Mouse (Mus musculus): ENCODE results near the gene Tgfb3.
A peak's percentile ranks its signal among the peaks of the same experiment; 100 is the strongest.

Gene Tgfb3

GRCm38 (mm10) chr12:86079202-86079667 is 394 bp upstream of the Tgfb3 start:
- DNase-seq (ENCODE audit: low spot score): peak; percentile 55

DNA sequence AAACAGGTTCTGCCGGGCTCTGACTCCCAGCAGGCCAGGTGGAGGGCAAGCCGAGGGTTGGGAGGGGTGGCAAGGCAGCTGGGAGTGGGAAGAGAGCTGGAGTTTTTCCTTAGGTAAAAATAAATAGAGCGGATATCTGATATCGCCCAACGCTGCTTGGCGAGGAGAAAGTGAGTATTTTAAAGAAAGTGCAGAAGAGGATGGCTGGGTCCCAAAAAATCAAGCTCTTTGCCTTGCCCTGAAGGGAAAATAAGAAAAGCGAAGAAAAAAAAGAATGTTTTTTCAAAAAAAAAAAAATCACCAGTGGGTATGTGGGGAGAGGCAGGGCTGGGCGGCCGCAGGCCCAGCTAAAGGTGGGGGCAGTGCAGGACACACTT is 677 bp downstream of the Tgfb3 start:
- DNase-seq (ENCODE audit: low spot score): no peak

DNA sequence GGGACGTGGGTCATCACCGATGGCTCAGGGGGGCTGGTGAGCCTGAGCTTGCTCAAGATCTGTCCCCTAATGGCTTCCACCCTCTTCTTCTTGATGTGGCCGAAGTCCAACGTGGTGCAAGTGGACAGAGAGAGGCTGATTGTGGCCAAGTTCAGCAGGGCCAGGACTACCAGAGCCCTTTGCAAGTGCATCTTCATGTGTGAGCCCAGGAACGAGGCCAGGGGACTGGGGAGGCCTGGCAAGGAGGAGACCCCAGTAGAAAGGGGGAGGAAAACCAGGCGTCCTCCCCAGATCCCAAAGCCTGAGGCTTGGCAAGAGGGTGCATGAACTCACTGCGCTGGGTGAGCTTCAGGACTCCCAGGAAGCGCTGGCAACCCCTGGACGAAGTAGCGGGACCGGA is 1.1 kb downstream of the Tgfb3 start:
- DNase-seq (ENCODE audit: low spot score): no peak

GRCm38 (mm10) chr12:86077322-86077721 is 1.5 kb downstream of the Tgfb3 start:
- DNase-seq (ENCODE audit: low spot score): no peak

DNA sequence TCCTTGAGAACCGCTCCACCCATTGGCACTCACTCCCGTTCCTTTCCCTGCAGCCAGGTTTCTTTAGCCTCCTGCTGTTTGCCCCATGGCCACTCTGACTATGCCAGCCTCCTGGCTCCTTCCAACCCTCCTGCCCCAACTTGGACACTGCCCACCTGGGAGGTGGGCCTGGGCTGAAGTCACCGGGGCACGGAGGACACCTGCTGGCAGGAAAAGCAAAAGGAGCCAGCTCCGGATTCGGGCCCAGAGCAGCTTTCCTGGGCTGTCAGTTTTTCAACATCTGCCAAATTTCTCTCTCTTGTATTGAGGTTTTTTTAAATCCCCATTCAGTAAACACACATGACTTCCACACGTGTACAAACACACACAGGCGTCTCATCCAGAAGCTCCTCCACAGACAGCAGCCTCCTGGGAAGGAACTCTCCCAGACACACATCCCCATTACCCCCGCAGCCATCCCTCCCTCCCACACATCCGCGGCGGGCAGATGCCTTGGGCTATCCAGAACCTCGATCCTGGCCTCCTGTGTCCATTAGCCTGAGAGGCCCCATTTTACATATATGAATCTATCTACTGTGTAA is 2.4 kb downstream of the Tgfb3 start:
- DNase-seq (ENCODE audit: low spot score): no peak

DNA sequence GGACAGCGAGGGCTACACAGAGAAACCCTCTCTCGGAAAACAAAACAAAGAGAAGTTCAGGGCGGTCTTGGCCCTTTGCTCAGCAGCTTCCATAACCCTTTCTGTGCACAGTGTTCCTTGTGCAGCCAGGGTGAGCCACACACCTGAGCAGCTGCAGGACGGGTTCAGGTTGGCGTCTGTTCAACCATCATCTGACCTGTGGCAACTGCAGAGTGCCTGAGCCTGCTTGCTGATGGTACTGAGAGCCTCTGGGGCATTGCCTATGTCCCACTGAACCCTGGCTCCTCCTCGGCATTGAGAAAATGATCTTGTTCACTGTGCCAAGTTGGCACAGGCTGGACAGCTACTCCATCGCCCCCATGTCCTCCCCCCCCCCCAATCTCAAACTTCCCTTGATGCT is 3.5 kb downstream of the Tgfb3 start:
- no peak for DNase-seq (ENCODE audit: low spot score)

- no peak for DNase-seq (ENCODE audit: low spot score)
These were observed 4.2 kb downstream of the Tgfb3 start for GRCm38 (mm10) chr12:86074681-86075080.

- no peak for DNase-seq (ENCODE audit: low spot score)
These were observed 7.4 kb downstream of the Tgfb3 start for GRCm38 (mm10) chr12:86071432-86071831.

DNA sequence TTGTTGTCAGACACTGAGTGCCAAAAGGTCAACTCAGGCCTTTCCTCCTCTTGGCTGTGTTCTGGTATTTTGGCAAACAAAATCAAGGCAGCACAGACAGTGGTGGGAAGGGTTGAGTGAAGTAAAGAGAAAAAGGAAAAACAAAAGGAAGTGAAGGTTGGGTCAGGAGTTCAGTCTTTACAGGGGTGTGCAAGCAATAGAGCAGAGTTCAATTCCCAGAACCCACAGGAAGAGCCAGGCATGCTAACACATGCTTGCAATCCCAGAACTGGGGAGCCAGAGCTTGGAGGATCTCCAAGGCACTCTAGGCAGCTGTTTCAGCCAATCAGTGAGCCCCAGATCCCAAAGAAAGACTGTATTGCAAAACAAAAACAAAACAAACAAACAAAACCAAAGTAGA is 14.0 kb downstream of the Tgfb3 start:
- DNase-seq (ENCODE audit: low spot score): no peak

GRCm38 (mm10) chr12:86059341-86059740 is 19.5 kb downstream of the Tgfb3 start:
- DNase-seq (ENCODE audit: low spot score): no peak

GRCm38 (mm10) chr12:86057516-86057915 is 21.3 kb downstream of the Tgfb3 start:
- DNase-seq (ENCODE audit: low spot score): no peak

- no peak for DNase-seq (ENCODE audit: low spot score)
These were observed 21.9 kb downstream of the Tgfb3 start for GRCm38 (mm10) chr12:86056976-86057375.

- no peak for DNase-seq (ENCODE audit: low spot score)
These were observed 23.5 kb downstream of the Tgfb3 start for GRCm38 (mm10) chr12:86055306-86055705.

GRCm38 (mm10) chr12:86051477-86051876 is 27.4 kb downstream of the Tgfb3 start:
- no peak for DNase-seq (ENCODE audit: low spot score)

DNA sequence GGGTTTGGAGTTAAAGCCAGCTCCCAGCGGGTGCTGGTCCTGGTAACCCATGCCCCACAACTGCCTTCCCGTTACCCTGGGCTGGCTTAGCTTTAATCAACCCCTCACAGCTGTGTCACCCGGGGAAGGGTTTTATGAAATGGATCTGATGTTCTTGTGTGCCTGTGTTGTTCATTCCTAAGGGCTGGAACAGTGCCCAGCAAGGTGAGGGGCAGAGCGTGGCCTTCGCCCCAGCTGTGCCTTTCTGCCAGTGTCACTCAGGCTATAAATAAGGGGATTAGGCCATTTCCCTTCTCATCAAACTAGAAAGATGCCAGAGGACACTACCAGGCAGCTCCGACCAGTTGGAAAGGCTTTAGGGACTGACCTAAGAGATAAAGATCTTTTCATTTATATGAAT is 29.0 kb downstream of the Tgfb3 start:
- DNase-seq (ENCODE audit: low spot score): no peak

- DNase-seq (ENCODE audit: low spot score): no peak
These were observed 31.5 kb downstream of the Tgfb3 start for GRCm38 (mm10) chr12:86047376-86047775.

- DNase-seq (ENCODE audit: low spot score): no peak
These were observed 32.1 kb downstream of the Tgfb3 start for GRCm38 (mm10) chr12:86046776-86047175.

- DNase-seq (ENCODE audit: low spot score): no peak
These were observed 32.7 kb downstream of the Tgfb3 start for GRCm38 (mm10) chr12:86046141-86046540.

DNA sequence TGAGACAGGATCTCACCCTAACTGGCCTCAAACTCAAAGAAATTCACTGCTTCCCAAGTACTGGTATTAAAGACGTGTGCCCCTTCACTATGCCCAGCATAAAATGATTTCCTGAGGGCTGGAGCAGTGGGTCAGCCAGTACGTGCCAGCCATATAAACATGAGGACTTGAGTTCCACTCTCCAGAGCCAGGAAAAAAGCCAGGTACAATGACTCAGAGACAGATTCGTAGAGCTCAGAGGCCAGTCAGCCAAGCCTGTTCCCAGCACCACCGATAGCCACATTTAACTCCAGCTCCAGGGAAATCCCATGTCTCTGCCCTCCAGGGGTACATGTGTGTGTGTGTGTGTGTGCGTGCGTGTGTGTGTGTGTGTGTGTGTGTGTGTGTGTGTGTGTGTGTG is 39.1 kb downstream of the Tgfb3 start:
- no peak for DNase-seq (ENCODE audit: low spot score)

DNA sequence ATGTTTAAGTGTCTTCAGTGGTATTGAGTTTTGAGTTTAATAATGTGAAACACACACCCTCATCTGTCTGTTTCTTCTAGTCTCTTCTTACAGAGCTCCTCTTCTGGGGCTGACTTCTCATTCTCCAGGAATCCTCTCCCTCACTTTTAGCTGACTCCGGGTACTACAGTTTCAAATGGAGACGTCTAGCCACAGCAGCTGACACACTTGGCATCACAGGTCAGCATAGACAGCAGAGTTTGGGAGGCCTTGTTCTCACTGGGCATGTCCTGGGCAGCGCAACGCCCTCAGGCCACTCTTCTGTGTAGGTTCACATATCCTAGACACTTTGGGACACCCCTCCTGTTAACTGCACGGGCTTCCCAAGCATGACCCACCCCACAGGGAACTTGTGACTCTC is 39.8 kb downstream of the Tgfb3 start:
- no peak for DNase-seq (ENCODE audit: low spot score)

DNA sequence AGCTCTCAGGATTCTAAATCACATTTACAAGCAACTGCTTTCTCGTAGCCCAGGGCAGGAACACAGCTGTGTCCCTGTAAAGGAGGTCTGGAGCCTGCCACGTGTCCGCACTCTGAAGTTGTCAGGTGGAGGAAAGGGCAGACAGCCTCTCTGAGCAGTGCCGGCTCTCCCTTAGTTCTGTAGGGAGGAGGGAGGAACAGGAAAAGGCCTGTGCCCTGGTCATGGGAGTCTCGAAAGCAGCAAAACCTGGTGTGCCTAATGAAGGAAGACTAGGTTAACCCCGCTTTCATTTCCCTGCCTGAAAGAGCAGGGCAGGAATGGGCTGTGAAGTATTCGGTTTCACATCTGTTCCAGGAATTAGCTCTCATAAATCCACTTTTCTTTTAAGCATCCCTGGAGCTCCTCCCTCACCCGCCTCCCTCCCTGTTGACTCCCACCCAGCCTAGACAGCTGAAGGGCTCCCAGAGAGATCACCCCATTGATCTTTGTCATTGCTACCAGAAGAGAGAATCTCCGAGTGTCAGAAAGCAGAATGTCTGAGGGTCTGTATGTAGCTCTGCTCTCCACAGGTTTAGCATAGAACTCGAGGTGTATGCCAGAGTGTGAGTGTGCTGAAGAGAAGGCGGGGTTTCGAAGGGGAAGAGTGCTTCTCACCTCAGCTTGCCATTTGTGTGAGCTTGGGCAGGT is 41.5 kb downstream of the Tgfb3 start:
- no peak for DNase-seq (ENCODE audit: low spot score)

- DNase-seq (ENCODE audit: low spot score): no peak
These were observed 42.3 kb downstream of the Tgfb3 start for GRCm38 (mm10) chr12:86036368-86037166.

DNA sequence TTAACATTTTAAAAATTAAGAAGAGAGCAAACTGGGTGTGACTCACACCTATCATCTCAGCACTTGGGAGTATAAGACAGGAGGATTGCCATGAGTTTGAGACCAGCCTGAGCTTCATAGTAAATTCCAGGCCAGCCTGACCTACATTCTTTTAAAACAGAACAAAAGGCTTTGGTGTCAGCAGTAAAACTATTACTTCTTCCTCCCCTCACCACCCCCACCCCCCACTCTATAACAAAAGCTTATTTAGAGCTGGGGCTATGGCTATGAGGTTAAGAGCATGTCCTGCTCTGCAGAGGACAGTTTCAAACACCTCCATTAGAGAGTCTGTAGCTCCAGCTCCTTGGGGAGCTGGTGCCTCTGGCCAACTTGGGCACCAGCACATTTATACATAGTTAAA is 43.3 kb downstream of the Tgfb3 start:
- no peak for DNase-seq (ENCODE audit: low spot score)

Data from c-Kit-positive CD71-positive TER-119-positive erythroid progenitor cells, embryonic 14.5 days (primary cell).